Mouse (Mus musculus): ENCODE results near the gene Tnnc1. TPM values are rescaled to one million over a fixed set of nuclear protein-coding genes. Genes with fewer than 3 reads are reported as not detected.

Tnnc1 gene
- total RNA-seq, 2 experiments from 2014 or later = 0.76 to 1.5 TPM

DNA sequence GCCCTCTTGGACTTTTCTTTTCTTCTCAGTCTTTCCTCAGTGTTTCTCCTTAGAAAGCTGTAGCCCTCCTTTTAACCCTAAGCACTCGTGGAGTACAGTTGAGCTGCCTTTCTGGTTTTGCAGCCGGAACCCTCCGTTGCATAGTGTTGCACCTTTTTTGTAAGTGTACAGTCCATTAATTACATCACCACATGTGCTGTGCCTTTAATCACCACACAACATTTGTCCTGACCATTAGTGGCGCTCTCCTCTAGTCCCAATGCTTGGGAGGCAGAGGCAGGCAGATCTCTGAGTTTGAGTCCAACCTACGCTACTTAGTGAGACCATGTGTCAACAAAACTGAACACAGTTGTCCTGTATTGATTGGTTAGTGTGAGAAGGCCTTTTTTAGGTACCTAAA, 44.0 kb downstream of the Tnnc1 start:
- DNase-seq = no peak

DNA sequence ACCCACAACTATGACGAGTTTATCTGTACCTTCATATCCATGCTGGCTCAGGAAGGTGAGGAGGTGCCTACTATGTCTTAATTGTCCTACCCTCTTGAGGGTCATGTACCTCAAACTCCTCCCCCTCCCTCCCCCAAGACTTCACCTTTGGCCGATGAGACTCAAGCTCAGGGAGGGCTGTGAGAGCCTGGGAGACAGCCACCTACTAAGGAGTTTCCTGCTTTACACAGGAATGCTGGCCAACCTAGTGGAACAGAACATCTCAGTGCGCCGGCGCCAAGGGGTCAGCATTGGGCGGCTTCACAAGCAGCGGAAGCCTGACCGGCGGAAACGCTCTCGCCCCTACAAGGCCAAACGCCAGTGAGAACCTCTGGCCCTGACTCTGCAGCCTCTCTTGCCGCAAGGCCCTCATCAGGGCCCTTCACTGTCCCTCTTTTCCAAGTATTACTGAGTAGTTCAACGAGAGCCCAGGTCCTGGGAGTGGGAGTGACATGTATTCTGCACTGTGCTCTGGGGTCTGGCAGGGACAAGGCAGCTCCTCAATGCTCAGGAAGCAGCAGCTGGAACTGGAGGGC, 50.5 kb downstream of the Tnnc1 start:
- DNase-seq = no peak

DNA sequence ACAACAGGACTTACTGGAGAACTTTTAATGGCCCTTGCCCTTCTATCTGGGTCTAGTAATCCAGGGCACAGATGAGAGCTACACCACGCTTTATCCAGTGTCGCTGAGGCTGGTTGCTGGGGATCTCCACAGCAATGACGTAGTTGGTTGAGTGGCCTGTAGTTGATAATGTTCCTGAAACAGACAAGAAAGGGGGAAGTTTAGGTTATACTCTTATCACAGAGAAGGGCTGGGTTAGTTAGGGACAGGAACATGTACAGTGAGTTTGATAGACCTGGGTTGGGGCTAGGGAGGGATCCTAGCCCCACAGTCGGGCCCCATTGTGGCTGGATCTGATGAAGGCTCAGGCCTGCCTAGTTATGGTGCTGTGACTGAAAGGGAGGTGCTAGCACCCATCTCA, 52.3 kb downstream of the Tnnc1 start:
- no peak for DNase-seq

DNA sequence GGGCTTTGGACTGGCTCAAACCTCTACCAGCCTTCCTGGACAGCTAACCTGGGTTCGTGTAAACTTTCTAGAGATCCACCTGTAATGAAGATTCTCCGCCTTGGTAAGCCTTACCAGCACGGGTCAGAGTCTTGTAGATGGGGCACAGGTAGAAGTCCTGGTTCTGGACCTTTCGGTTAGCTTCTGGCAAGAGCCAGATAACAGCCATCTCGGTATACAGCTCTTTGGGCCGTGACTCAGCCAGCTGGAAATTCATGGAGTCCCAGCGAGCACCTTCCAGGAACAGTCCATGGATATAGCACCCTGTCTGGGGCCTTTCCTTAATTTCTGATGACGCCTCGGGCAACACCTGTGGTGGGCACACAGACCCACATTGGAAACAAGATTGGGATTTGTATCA, 52.8 kb downstream of the Tnnc1 start:
- no peak for DNase-seq

Other genes starting within 250 kb of the Tnnc1 start
- gene Glt8d1, start 206.9 kb upstream of the Tnnc1 start, total RNA-seq (2021) = 10 to 100 TPM; 45.8 to 49.2 TPM
- gene Spcs1, start 206.6 kb upstream of the Tnnc1 start, total RNA-seq (2021) = 100 to 1,000 TPM; 240 to 257 TPM
- 10 to 100 TPM; 56.9 to 57.6 TPM for gene Pbrm1, start 189.2 kb upstream of the Tnnc1 start, total RNA-seq (2021)
- gene Gnl3, start 189.2 kb upstream of the Tnnc1 start, total RNA-seq (2021) = 100 to 1,000 TPM in 1 of 2 experiments, 10 to 100 TPM in 1; 70.5 to 126 TPM
- 10 to 100 TPM; 50.5 to 85.0 TPM for gene Smim4, start 79.4 kb upstream of the Tnnc1 start, total RNA-seq (2021)
- gene Nt5dc2, start 77.3 kb upstream of the Tnnc1 start, total RNA-seq (2021) = 10 to 100 TPM; 24.0 to 29.3 TPM
- 10 to 100 TPM; 61.7 to 88.5 TPM for gene Stab1, start 39.7 kb upstream of the Tnnc1 start, total RNA-seq (2021)
- gene Nisch, start 8.6 kb downstream of the Tnnc1 start, total RNA-seq (2021) = 100 to 1,000 TPM; 265 to 294 TPM
- 1 to 10 TPM; 5.7 to 9.6 TPM for gene Sema3g, start 9.5 kb downstream of the Tnnc1 start, total RNA-seq (2021)
- 1 to 10 TPM; 5.1 to 8.9 TPM for gene Phf7, start 43.0 kb downstream of the Tnnc1 start, total RNA-seq (2021)
- 10 to 100 TPM; 61.8 to 63.2 TPM for gene Bap1, start 43.1 kb downstream of the Tnnc1 start, total RNA-seq (2021)
- 1 to 10 TPM; 1.5 to 1.7 TPM for gene Dnah1, start 115.6 kb downstream of the Tnnc1 start, total RNA-seq (2021)
- 10 to 100 TPM; 43.5 to 45.0 TPM for gene Capn7, start 128.3 kb downstream of the Tnnc1 start, total RNA-seq (2021)
- 100 to 1,000 TPM; 147 to 211 TPM for gene Sh3bp5, start 227.8 kb downstream of the Tnnc1 start, total RNA-seq (2021)